Mouse (Mus musculus): ENCODE measurements around the gene Slc7a5. TPM values are rescaled to one million over a fixed set of nuclear protein-coding genes. Genes with fewer than 3 reads are reported as not detected.

Slc7a5 gene
- total RNA-seq, 1 experiment = 173 TPM

GRCm38 (mm10) chr8:121919158-121919557, 11.7 kb upstream of the Slc7a5 start:
- no peak for TF ChIP-seq ZNF384 (IDR thresholded peaks at IDR 0.05; ENCODE audit: low read depth, low read length)
- no peak for TF ChIP-seq HCFC1 (IDR thresholded peaks at IDR 0.05; ENCODE audit: borderline replicate concordance, insufficient read depth, low read length)
- no peak for TF ChIP-seq CHD2 (IDR thresholded peaks at IDR 0.05; ENCODE audit: low read depth, low read length)
- no peak for TF ChIP-seq ZC3H11A (IDR thresholded peaks at IDR 0.05; ENCODE audit: borderline replicate concordance, low read depth, low read length)
- TF ChIP-seq MAFK (IDR thresholded peaks at IDR 0.05; ENCODE audit: insufficient read depth, low read depth, low read length) = no peak
- DNase-seq (ENCODE audit: low read depth, low spot score) = no peak
- peaks cover 1 to 4% of the 10 kb centered on the region in 2 experiments; a peak in 1 of 4 replicates for H3K4me1 ChIP-seq (ENCODE audit: control insufficient read depth in 2 of 2, insufficient read depth in 2 of 2, low read length in 2 of 2, poor library complexity in 1 of 2)
- no peak overlapping the region for H3K9ac ChIP-seq (ENCODE audit: insufficient read depth, low read depth, low read length, poor library complexity, severe bottlenecking)
- H3K27ac ChIP-seq (ENCODE audit: insufficient read depth, low read depth, low read length, poor library complexity, severe bottlenecking) = no peak overlapping the region
- in situ Hi-C loops (cut with MboI; ENCODE audit: low sequenced_read_pairs in 2 of 2, unreplicated experiment in 2 of 2) = loop anchor here in 1 of 2 experiments (10.0 kb wide), 1 partner anchor 64 kb away; no protein-coding TSS in a partner anchor
- no peaks in the 10 kb centered on the region for H3K36me3 ChIP-seq (ENCODE audit: control insufficient read depth, insufficient read depth, low read length, poor library complexity, severe bottlenecking)
- H3K4me3 ChIP-seq (ENCODE audit: insufficient read depth in 1 of 2, low read depth in 1 of 2, low read length in 2 of 2, poor library complexity in 1 of 2, severe bottlenecking in 1 of 2) = no peak overlapping the region
- H3K9me3 ChIP-seq (ENCODE audit: control insufficient read depth, insufficient read depth, low read depth, low read length) = no peaks in the 10 kb centered on the region

DNA sequence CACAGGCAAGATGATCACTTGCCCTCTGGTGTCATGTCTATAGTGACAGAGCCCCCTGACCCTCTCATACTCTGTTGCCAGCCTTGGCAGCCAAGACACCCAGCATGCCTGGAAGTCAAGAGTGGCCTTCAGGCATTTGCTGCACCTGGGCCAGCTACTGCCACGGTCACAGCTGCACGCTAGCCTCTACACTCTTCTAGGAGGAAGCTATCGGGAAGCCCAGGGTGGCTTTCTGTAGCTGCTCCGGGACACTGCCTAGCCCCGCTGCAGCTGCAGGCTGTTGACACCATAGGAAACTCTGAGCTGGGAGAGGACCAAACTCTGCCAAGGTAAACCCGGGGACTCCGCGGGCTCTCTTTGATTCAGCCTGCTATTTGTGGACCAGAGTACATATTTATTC, 5.9 kb upstream of the Slc7a5 start:
- no peak overlapping the region for H3K27ac ChIP-seq (ENCODE audit: insufficient read depth, low read depth, low read length, poor library complexity, severe bottlenecking)
- in situ Hi-C loops (cut with MboI; ENCODE audit: low sequenced_read_pairs in 2 of 2, unreplicated experiment in 2 of 2) = loop anchor here in 1 of 2 experiments (10.0 kb wide), 1 partner anchor 59 kb away; no protein-coding TSS in a partner anchor
- no peak overlapping the region for H3K4me3 ChIP-seq (ENCODE audit: insufficient read depth in 1 of 2, low read depth in 1 of 2, low read length in 2 of 2, poor library complexity in 1 of 2, severe bottlenecking in 1 of 2)
- peaks cover 0 to 7% of the 10 kb centered on the region in 2 experiments; a peak in 1 of 4 replicates for H3K4me1 ChIP-seq (ENCODE audit: control insufficient read depth in 2 of 2, insufficient read depth in 2 of 2, low read length in 2 of 2, poor library complexity in 1 of 2)
- no peaks in the 10 kb centered on the region for H3K36me3 ChIP-seq (ENCODE audit: control insufficient read depth, insufficient read depth, low read length, poor library complexity, severe bottlenecking)
- H3K9ac ChIP-seq (ENCODE audit: insufficient read depth, low read depth, low read length, poor library complexity, severe bottlenecking) = no peak overlapping the region
- H3K9me3 ChIP-seq (ENCODE audit: control insufficient read depth, insufficient read depth, low read depth, low read length) = no peaks in the 10 kb centered on the region
- TF ChIP-seq ZC3H11A (IDR thresholded peaks at IDR 0.05; ENCODE audit: borderline replicate concordance, low read depth, low read length) = no peak
- no peak for TF ChIP-seq MAFK (IDR thresholded peaks at IDR 0.05; ENCODE audit: insufficient read depth, low read depth, low read length)
- no peak for TF ChIP-seq HCFC1 (IDR thresholded peaks at IDR 0.05; ENCODE audit: borderline replicate concordance, insufficient read depth, low read length)
- no peak for TF ChIP-seq ZNF384 (IDR thresholded peaks at IDR 0.05; ENCODE audit: low read depth, low read length)
- no peak for DNase-seq (ENCODE audit: low read depth, low spot score)

DNA sequence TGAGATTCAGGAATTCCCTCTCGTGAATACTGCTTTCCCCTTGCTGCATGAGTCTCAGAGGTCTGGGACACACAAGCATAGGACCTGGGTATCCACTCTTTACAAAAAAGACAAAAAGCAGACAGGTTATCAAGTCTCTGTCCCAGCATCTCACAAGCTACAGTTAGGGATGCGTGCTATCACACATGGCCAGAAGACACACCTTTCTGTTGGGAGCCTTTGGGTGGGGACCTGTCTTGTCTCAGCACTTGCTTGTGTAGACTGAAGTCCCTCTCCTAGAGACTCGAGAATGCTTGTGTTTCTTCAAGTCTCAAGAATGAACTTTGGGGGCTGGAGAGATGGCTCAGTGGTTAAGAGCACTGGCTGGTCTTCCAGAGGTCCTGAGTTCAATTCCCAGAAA, 5.3 kb upstream of the Slc7a5 start:
- in situ Hi-C loops (cut with MboI; ENCODE audit: low sequenced_read_pairs in 2 of 2, unreplicated experiment in 2 of 2) = loop anchor here in 1 of 2 experiments (10.0 kb wide), 1 partner anchor 58 kb away; no protein-coding TSS in a partner anchor
- Histone ChIP-seq H3K9me3 (ENCODE audit: control insufficient read depth, insufficient read depth, low read depth, low read length) (no peaks in the 10 kb centered on the region), H3K4me3 (ENCODE audit: insufficient read depth in 1 of 2, low read depth in 1 of 2, low read length in 2 of 2, poor library complexity in 1 of 2, severe bottlenecking in 1 of 2) (no peak overlapping the region), H3K27ac (ENCODE audit: insufficient read depth, low read depth, low read length, poor library complexity, severe bottlenecking) (no peak overlapping the region), H3K4me1 (ENCODE audit: control insufficient read depth in 2 of 2, insufficient read depth in 2 of 2, low read length in 2 of 2, poor library complexity in 1 of 2) (peaks cover 2 to 7% of the 10 kb centered on the region in 2 experiments; a peak in 1 of 4 replicates), H3K36me3 (ENCODE audit: control insufficient read depth, insufficient read depth, low read length, poor library complexity, severe bottlenecking) (no peaks in the 10 kb centered on the region), H3K9ac (ENCODE audit: insufficient read depth, low read depth, low read length, poor library complexity, severe bottlenecking) (no peak overlapping the region)
- no peak for DNase-seq (ENCODE audit: low read depth, low spot score)
- TF ChIP-seq CHD2 (IDR thresholded peaks at IDR 0.05; ENCODE audit: low read depth, low read length) (no peak), ZNF384 (IDR thresholded peaks at IDR 0.05; ENCODE audit: low read depth, low read length) (no peak), ZC3H11A (IDR thresholded peaks at IDR 0.05; ENCODE audit: borderline replicate concordance, low read depth, low read length) (no peak), MAFK (IDR thresholded peaks at IDR 0.05; ENCODE audit: insufficient read depth, low read depth, low read length) (no peak), HCFC1 (IDR thresholded peaks at IDR 0.05; ENCODE audit: borderline replicate concordance, insufficient read depth, low read length) (no peak)

- DNase-seq (ENCODE audit: low read depth, low spot score) = no peak
- H3K4me1 ChIP-seq (ENCODE audit: control insufficient read depth in 2 of 2, insufficient read depth in 2 of 2, low read length in 2 of 2, poor library complexity in 1 of 2) = peaks cover 2 to 7% of the 10 kb centered on the region in 2 experiments; a peak in 1 of 4 replicates
- H3K27ac ChIP-seq (ENCODE audit: insufficient read depth, low read depth, low read length, poor library complexity, severe bottlenecking) = no peak overlapping the region
- no peak overlapping the region for H3K4me3 ChIP-seq (ENCODE audit: insufficient read depth in 1 of 2, low read depth in 1 of 2, low read length in 2 of 2, poor library complexity in 1 of 2, severe bottlenecking in 1 of 2)
- H3K9me3 ChIP-seq (ENCODE audit: control insufficient read depth, insufficient read depth, low read depth, low read length) = no peaks in the 10 kb centered on the region
- no peaks in the 10 kb centered on the region for H3K36me3 ChIP-seq (ENCODE audit: control insufficient read depth, insufficient read depth, low read length, poor library complexity, severe bottlenecking)
- no peak for TF ChIP-seq HCFC1 (IDR thresholded peaks at IDR 0.05; ENCODE audit: borderline replicate concordance, insufficient read depth, low read length)
- TF ChIP-seq ZNF384 (IDR thresholded peaks at IDR 0.05; ENCODE audit: low read depth, low read length) = no peak
- no peak for TF ChIP-seq ZC3H11A (IDR thresholded peaks at IDR 0.05; ENCODE audit: borderline replicate concordance, low read depth, low read length)
- TF ChIP-seq CHD2 (IDR thresholded peaks at IDR 0.05; ENCODE audit: low read depth, low read length) = no peak
- TF ChIP-seq MAFK (IDR thresholded peaks at IDR 0.05; ENCODE audit: insufficient read depth, low read depth, low read length) = no peak
- no peak overlapping the region for H3K9ac ChIP-seq (ENCODE audit: insufficient read depth, low read depth, low read length, poor library complexity, severe bottlenecking)
- in situ Hi-C loops (cut with MboI; ENCODE audit: low sequenced_read_pairs in 2 of 2, unreplicated experiment in 2 of 2) = loop anchor here in 1 of 2 experiments (10.0 kb wide), 1 partner anchor 57 kb away; no protein-coding TSS in a partner anchor
Measured at GRCm38 (mm10) chr8:121911987-121912386, 4.5 kb upstream of the Slc7a5 start.

Measured in ES-E14 (cell line).